Mouse (Mus musculus): Measurements from ENCODE around the gene Snap47. TPM values are rescaled to one million over a fixed set of nuclear protein-coding genes. Genes with fewer than 3 reads are reported as not detected.
"Not testable (repeated sequence)": the region's sequence is repeated elsewhere in the genome, so short reads cannot be mapped to it uniquely, and the experiment has no call there.

The Snap47 gene
- polyA plus RNA-seq, 1 experiment from 2014 or later = 142 TPM

DNA sequence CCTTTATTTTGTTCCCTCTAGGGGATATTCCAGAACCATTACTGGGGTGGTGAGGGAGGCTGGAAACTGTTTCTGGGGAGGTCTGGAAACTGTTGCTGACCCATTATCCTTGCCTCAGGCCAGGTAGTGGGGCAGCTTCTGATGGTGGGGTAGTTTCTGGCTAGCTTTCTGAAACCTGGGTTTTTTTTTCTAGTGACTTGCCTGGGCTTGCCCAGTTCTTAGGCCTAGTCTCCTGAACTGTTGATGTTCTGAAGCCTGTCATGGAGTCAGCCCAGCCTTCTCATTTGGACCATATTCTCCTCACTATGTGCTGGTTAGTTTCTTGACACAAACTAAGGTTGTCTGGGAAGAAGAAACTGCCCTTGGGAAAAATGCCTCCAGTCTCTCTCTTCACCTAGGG is 71.4 kb downstream of the Snap47 start:
- no peak for DNase-seq (ENCODE audit: low read depth, low spot score)
- ChIA-PET POLR2A (no interaction called here), CTCF (no interaction called here)

DNA sequence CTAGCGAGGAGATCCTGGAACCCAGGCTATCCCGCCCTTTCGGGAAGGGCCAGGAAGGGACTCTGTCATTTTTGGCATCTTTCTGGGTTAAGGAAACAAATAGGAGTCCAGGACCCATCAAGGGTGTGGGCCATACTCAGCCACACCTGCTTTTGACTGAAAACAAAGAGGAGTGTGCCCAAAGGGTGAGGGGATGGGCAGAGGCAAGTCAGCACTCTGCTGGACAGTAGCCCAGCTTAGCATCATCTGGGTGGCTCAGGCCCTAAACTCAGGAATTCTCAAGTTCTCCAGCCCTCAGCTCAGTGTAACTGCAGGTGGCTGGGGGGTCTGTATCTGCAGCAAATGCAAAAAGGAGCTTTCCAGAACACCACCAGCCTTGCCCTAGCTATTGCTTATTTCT is 73.0 kb downstream of the Snap47 start:
- DNase-seq (ENCODE audit: low read depth, low spot score) (no peak), ATAC-seq (no peak)
- in situ Hi-C loops (cut with MboI; ENCODE audit: low pct_unique_long_range_greater_than_20kb) = no loop called here
- ChIA-PET CTCF (interaction anchor here (1.3 kb wide), 1 partner anchor 12 kb away, joined by 4 read pairs; no protein-coding TSS in a partner anchor), POLR2A (no interaction called here)
- TF ChIP-seq CTCF (IDR thresholded peaks at IDR 0.05) = no peak
- H3K27me3 ChIP-seq = no peaks in the 10 kb centered on the region

More for the DNA sequence above, 71.4 kb downstream of the Snap47 start:
- in situ Hi-C loops (cut with MboI; ENCODE audit: low pct_unique_long_range_greater_than_20kb) = no loop called here
- no peak for TF ChIP-seq CTCF (IDR thresholded peaks at IDR 0.05)
- H3K27me3 ChIP-seq = no peaks in the 10 kb centered on the region
- no peak for ATAC-seq

DNA sequence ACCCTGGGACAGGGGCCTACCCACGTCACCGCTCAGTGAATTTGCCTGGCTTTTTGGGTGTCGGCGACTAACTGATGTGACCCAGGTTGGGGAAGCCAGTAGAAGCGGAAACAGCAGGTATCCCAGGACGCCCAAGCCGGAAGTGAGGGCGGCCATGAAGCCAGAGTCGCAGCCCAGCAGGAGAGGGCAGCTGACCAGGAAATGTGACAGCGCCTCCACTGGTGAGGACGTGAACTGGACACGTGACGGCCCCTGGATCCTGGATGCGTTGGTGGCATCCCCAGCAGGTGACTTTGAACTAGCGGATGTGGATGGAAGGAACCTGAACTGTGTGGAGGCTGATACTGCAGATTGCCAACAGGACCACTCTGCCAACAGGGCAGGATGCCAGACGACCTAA is 75.5 kb downstream of the Snap47 start, which contains the start of gene Prss38:
TSS of gene Prss38 (minus strand) at position 183 of the 400 bp plus-strand sequence.
- POLR2A ChIA-PET = no interaction called here
- in situ Hi-C loops (cut with MboI; ENCODE audit: low pct_unique_long_range_greater_than_20kb) = no loop called here
- CTCF ChIA-PET = no interaction called here

DNA sequence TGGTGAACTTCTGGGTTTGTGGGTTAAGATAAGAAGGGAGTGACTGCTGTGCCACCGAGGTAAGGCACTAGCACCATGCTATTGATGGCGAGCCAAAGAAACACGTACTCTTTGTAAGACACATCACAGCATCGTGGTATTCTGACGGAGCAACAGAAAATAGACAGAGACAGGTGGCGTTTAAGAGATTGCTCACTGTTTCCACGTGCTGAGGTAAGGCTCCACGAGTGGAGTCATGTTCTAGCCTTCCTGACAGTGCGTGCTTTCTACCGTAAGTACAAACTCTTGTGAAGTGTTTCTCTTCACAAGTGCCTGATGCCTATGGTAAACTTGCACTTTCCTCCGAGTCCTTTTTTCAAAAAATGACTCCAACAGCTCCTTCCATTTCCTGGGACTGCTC is 81.1 kb downstream of the Snap47 start:
- ChIA-PET CTCF (no interaction called here), POLR2A (no interaction called here)
- no peak for TF ChIP-seq CTCF (IDR thresholded peaks at IDR 0.05)
- no peaks in the 10 kb centered on the region for H3K27me3 ChIP-seq
- in situ Hi-C loops (cut with MboI; ENCODE audit: low pct_unique_long_range_greater_than_20kb) = no loop called here
- DNase-seq (ENCODE audit: low read depth, low spot score) (no peak), ATAC-seq (no peak)

More for the DNA sequence above, 75.5 kb downstream of the Snap47 start, which contains the start of gene Prss38:
- H3K27me3 ChIP-seq = no peaks in the 10 kb centered on the region
- DNase-seq (ENCODE audit: low read depth, low spot score) (no peak), ATAC-seq (no peak)
- no peak for TF ChIP-seq CTCF (IDR thresholded peaks at IDR 0.05)

DNA sequence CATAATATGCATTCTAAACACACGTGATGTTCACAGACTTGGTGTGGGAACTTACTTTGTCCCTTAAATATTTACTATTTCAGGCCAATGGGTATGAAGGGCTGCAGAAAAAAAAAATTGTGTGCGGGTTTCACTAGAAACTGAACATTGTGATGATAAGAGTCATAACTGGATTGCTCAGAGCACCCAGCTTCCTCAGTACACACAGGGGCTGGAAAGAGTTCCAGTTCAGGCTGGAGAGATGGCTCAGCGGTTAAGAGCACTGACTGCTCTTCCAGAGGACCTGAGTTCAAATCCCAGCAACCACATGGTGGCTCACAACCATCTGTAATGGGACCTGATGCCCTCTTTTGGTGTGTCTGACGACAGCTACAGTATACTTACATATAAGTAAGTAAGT is 83.0 kb downstream of the Snap47 start:
- ATAC-seq; in situ Hi-C loops (cut with MboI; ENCODE audit: low pct_unique_long_range_greater_than_20kb); DNase-seq (ENCODE audit: low read depth, low spot score); H3K27me3 ChIP-seq; POLR2A ChIA-PET: not testable (repeated sequence)
- CTCF ChIA-PET = interaction anchor here (0.7 to 1.1 kb wide), 2 partner anchors 16 to 32 kb away, joined by 3 read pairs; no protein-coding TSS in a partner anchor

DNA sequence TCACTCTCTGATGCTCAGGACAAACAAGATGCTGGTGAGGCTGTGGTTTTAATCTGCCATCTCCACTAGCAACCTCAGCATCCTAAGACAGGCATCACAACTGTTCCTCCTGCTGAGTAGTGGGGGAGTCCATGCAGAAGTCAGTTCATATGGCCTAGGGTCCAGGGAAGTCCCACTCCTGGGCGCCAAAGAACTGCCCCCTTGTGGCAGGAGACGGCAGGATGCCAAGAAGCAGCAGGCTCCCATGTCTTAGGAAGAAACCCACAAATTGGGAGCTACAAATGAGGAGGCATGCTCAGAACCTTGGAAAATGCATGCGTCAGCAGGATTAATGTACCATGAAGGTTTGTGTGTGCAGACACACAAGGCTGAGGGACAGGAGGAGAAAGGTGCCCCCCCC is 84.4 kb downstream of the Snap47 start:
- ChIA-PET POLR2A (interaction anchor here (0.7 kb wide), 1 partner anchor 80 kb away, joined by 3 read pairs; no protein-coding TSS in a partner anchor), CTCF (interaction anchor here (1.1 to 2.3 kb wide), 4 partner anchors 10 to 46 kb away, joined by 3 to 9 read pairs (median 4); no protein-coding TSS in a partner anchor)
- DNase-seq (ENCODE audit: low read depth, low spot score) (no peak), ATAC-seq (no peak)
- no peak for TF ChIP-seq CTCF (IDR thresholded peaks at IDR 0.05)
- H3K27me3 ChIP-seq = no peaks in the 10 kb centered on the region
- in situ Hi-C loops (cut with MboI; ENCODE audit: low pct_unique_long_range_greater_than_20kb) = no loop called here

DNA sequence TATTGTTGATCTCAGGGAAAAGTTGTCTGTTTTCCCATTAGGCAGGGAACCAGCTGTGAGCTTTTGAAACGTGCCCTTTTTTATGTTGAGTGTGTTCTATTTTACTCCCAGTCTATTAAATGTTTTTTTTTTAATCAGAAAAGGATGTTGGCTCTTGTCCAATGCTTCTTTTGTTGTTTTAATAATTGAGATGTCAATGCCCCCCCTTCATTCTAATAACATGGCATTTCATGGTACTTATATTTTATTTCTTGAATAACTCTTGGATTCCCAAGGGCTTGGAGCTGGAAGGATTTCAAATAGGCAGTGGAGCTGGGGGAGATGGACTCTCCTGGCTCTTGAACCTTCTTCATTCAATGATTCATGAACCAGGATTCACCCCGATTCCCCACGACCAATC is 85.0 kb downstream of the Snap47 start:
- DNase-seq (ENCODE audit: low read depth, low spot score) = no peak
- no peak for TF ChIP-seq CTCF (IDR thresholded peaks at IDR 0.05)
- in situ Hi-C loops (cut with MboI; ENCODE audit: low pct_unique_long_range_greater_than_20kb) = no loop called here
- H3K27me3 ChIP-seq = no peaks in the 10 kb centered on the region
- POLR2A ChIA-PET = interaction anchor here (0.7 kb wide), 1 partner anchor 81 kb away, joined by 3 read pairs; no protein-coding TSS in a partner anchor
- CTCF ChIA-PET = interaction anchor here (1.1 to 2.3 kb wide), 3 partner anchors 10 to 12 kb away, joined by 3 to 9 read pairs (median 4); no protein-coding TSS in a partner anchor
- ATAC-seq = no peak

DNA sequence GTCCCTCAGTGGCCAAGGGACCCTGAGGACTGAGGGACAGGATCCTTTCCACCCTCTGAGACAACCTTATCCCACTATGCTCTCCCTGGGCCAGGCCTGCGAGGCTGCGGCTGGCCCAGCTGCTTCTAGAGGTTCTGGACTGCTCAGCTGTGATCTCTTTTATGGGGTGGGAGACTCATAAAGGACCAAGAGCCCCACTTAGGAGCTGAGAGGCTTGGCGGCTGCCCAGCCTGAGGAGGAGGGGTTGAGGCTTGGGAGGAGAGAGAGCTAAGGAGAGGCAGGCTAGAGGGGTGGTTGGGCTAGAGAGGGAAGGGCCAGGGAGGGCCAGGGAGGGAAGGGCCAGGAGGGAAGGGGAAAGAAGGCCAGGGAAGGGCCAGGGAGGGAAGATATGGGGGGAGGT is 86.6 kb downstream of the Snap47 start:
- ChIA-PET CTCF (interaction anchor here (1.5 to 2.3 kb wide), 2 partner anchors 9 to 12 kb away, joined by 3 to 9 read pairs; no protein-coding TSS in a partner anchor), POLR2A (no interaction called here)
- ATAC-seq (no peak), DNase-seq (ENCODE audit: low read depth, low spot score) (no peak)
- no peaks in the 10 kb centered on the region for H3K27me3 ChIP-seq
- TF ChIP-seq CTCF (IDR thresholded peaks at IDR 0.05) = no peak
- in situ Hi-C loops (cut with MboI; ENCODE audit: low pct_unique_long_range_greater_than_20kb) = no loop called here

DNA sequence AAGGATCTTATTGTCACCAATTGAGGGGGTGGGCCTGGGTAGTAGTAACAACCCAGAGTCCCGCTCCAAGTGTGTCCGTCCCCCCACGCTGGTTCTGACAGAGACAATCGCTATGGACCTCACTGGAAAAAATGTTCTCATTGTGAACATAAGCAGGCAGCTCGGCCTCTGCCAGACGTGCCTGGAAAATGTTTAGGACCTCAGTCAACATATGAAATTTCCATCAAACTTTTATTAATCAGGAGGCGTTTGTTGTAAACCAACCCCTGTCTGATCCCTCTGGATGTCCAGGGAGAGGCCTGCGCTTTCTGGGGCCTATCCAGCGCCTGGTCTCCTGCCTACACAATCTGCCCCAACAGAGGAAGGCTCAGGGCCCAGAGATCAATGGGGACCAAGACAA is 87.0 kb downstream of the Snap47 start:
- DNase-seq (ENCODE audit: low read depth, low spot score) (no peak), ATAC-seq (no peak)
- in situ Hi-C loops (cut with MboI; ENCODE audit: low pct_unique_long_range_greater_than_20kb) = no loop called here
- no peaks in the 10 kb centered on the region for H3K27me3 ChIP-seq
- POLR2A ChIA-PET = no interaction called here
- no peak for TF ChIP-seq CTCF (IDR thresholded peaks at IDR 0.05)
- CTCF ChIA-PET = interaction anchor here (1.5 kb wide), 1 partner anchor 12 kb away, joined by 3 read pairs; no protein-coding TSS in a partner anchor

DNA sequence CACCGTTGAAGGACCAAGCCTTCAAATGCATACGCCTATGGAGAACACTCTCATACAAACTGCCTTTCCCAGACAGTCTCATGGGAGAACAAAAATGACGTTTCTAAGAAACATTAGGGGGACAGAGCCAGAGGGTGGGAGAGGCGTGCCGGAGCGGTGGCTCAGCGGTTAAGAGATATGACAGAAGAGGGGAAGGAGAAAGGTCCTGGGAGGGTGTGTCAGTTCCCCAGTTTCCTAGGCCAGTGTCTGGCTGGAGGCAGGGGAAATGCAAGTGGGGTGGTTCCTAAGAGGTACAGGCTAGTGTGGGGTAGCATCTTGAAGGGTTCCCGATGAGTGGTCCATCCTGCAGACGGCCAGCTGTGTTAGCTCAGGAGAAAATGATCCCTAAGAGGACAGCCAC is 89.7 kb downstream of the Snap47 start:
- ATAC-seq (no peak), DNase-seq (ENCODE audit: low read depth, low spot score) (no peak)
- ChIA-PET POLR2A (no interaction called here), CTCF (no interaction called here)
- no peaks in the 10 kb centered on the region for H3K27me3 ChIP-seq
- no peak for TF ChIP-seq CTCF (IDR thresholded peaks at IDR 0.05)
- in situ Hi-C loops (cut with MboI; ENCODE audit: low pct_unique_long_range_greater_than_20kb) = no loop called here

Other genes starting within 250 kb of the Snap47 start
- 48.6 TPM for gene Mrpl55, start 248.7 kb downstream of the Snap47 start, polyA plus RNA-seq (2021)
- 24.6 TPM for gene 2310033P09Rik, start 242.9 kb downstream of the Snap47 start, polyA plus RNA-seq (2021)
- gene Arf1, start 222.9 kb downstream of the Snap47 start, polyA plus RNA-seq (2021) = 522 TPM
- not detected for gene Wnt3a, start 160.4 kb downstream of the Snap47 start, polyA plus RNA-seq (2021)
- 7.5 TPM for gene Wnt9a, start 144.3 kb downstream of the Snap47 start, polyA plus RNA-seq (2021)
- not detected for gene Prss38, start 75.5 kb downstream of the Snap47 start, polyA plus RNA-seq (2021)
- gene Jmjd4, start 1.1 kb downstream of the Snap47 start, polyA plus RNA-seq (2021) = 13.8 TPM
- 8.0 TPM for gene Zfp867, start 21.3 kb upstream of the Snap47 start, polyA plus RNA-seq (2021)
- 32.4 TPM for gene Zkscan17, start 75.6 kb upstream of the Snap47 start, polyA plus RNA-seq (2021)
- 0.03 TPM for gene Nlrp3, start 90.4 kb upstream of the Snap47 start, polyA plus RNA-seq (2021)
- not detected for gene Olfr222, start 125.0 kb upstream of the Snap47 start, polyA plus RNA-seq (2021)
- not detected for gene Olfr223, start 142.1 kb upstream of the Snap47 start, polyA plus RNA-seq (2021)
- gene Mprip, start 210.1 kb upstream of the Snap47 start, polyA plus RNA-seq (2021) = 353 TPM